Mouse (Mus musculus): Measurements from ENCODE around the gene Rapgef3. TPM values are rescaled to one million over a fixed set of nuclear protein-coding genes. Genes with fewer than 3 reads are reported as not detected.

Gene Rapgef3
- polyA plus RNA-seq, 1 experiment: not detected

DNA sequence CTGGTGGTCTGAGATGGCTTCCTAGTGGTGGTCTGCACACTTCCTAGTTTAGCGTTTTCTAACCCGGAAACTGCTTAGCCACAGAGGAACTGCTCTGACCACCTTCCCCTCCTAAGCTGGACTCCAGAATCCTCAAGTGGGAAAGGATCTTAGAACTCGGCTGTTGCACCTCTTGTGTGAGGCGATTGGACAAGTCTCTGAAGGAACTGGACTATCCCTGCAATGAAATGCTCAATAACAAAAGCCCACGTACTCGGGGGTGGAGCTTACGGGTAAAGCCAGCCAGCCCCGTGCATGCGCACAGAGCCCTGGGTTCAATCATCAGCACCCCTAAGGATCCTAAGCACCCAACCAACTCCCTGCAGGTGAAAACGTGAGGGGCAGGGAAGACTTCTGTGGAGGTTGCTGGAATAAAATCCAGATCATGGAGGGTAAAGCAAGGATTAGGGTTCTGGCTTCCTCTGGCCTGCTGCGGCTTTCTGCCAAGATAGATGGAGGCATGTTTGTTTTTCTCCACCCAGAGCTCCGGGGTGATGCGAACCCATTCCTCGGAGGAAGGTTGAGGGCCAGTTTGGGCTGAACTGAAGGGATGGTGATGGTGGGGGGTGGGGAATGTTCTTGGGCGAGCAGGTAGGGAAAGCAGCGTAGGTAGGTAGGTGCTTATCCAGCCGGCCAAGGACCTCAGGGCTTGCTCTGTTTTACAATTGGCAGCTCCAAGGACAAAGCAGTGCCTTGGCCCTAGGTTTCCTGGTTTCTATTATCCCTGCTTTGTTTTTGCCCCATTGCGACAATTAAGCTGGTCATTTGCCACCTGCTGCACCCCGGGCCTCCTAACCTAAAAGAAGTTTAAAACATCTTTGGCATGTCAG lies 20.3 kb upstream of the Rapgef3 start:
- Histone ChIP-seq H3K4me1 (ENCODE audit: control insufficient read depth, insufficient read depth, low read length) (peaks cover 42% of the 10 kb centered on the region), H3K4me3 (ENCODE audit: insufficient read depth, low read depth, low read length) (no peak overlapping the region), H3K27ac (ENCODE audit: insufficient read depth, low read depth, low read length) (peak overlapping the region; percentile 38)
- TF ChIP-seq CTCF (IDR thresholded peaks at IDR 0.05; ENCODE audit: insufficient read depth, low read depth, low read length) (no peak), POLR2A (IDR thresholded peaks at IDR 0.05; ENCODE audit: insufficient read depth, low read depth, low read length) (0 out of 2 replicates have a peak, but pooled peaks have one; percentile 14)
- 52% methylated on average over 19 of the region's 19 CpGs for WGBS

DNA sequence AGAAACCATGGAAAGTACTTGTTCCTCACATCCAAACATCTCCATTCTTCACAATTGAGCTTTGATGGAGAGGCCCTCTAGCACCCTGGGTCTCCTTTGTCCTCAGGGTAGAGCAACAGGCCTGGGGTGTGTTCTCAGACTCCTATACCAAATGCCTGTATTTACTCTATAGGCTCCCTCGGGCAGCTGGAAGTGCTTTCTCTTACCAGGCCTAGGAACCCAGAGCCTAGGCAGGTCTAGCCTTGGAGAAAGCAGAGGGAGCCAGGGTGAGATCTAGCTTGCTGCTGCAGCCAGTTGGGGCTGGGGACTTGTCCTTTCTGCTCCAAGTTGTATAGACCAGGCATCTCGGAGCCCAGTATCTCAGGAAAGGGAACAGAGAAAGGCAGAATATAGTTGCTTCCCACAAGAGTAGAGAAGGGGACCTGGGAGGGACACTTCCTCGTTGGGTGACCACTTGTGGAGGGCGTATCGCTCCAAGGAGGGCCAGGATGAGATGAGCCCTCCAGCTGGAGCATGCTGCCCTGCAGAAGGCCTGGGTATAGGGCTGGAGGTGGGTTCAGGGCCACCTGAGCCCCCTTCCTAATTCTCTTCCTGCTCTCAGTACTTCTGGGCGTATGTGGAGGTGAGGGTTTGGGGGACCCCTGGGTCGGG lies 19.5 kb upstream of the Rapgef3 start:
- TF ChIP-seq POLR2A (IDR thresholded peaks at IDR 0.05; ENCODE audit: insufficient read depth, low read depth, low read length): no peak
- no peak for TF ChIP-seq CTCF (IDR thresholded peaks at IDR 0.05; ENCODE audit: insufficient read depth, low read depth, low read length)
- WGBS: 79% methylated on average over 7 of the region's 7 CpGs
- H3K4me3 ChIP-seq (ENCODE audit: insufficient read depth, low read depth, low read length): no peak overlapping the region
- peaks cover 49% of the 10 kb centered on the region for H3K4me1 ChIP-seq (ENCODE audit: control insufficient read depth, insufficient read depth, low read length)
- peak overlapping the region; percentile 24; the same call in 1 of the 2 replicates for H3K27ac ChIP-seq (ENCODE audit: insufficient read depth, low read depth, low read length)

DNA sequence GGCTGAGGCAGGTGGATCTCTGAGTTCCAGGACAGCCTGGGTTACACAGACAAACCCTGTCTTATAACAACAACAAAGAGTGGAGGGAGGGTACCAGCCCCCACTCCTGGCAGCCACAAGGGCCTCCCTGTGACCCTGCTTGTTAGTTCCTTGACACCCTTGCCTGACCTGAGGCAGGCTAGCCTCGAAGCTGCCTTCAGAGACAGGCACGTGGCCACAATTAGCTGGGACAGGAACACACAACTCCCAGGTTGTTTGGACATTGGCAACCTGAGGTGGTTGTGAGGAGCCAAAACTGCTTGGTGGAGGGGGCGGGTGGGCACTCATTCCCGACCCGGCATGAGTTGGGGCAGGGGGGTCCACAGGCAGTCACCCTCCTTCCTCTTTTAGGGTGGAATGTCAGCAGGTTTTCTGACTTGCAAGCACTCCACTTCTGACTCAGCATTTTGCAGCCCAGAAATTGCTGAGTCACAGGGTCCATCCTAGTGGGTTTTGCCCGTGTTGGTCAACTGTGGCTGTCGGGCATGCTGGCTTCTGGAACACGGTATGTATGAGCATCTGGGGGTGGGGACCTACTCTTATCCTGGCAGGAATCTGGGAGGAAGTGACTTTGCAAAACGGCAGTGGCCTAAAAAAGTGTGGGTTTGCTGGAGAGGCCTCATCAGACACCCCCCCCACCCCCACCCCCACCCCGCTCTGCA lies 18.8 kb upstream of the Rapgef3 start:
- Histone ChIP-seq H3K27ac (ENCODE audit: insufficient read depth, low read depth, low read length) (no peak overlapping the region), H3K4me1 (ENCODE audit: control insufficient read depth, insufficient read depth, low read length) (peaks cover 52% of the 10 kb centered on the region), H3K4me3 (ENCODE audit: insufficient read depth, low read depth, low read length) (no peak overlapping the region)
- TF ChIP-seq POLR2A (IDR thresholded peaks at IDR 0.05; ENCODE audit: insufficient read depth, low read depth, low read length): no peak
- no peak for TF ChIP-seq CTCF (IDR thresholded peaks at IDR 0.05; ENCODE audit: insufficient read depth, low read depth, low read length)
- WGBS: 53% methylated on average over 10 of the region's 10 CpGs

DNA sequence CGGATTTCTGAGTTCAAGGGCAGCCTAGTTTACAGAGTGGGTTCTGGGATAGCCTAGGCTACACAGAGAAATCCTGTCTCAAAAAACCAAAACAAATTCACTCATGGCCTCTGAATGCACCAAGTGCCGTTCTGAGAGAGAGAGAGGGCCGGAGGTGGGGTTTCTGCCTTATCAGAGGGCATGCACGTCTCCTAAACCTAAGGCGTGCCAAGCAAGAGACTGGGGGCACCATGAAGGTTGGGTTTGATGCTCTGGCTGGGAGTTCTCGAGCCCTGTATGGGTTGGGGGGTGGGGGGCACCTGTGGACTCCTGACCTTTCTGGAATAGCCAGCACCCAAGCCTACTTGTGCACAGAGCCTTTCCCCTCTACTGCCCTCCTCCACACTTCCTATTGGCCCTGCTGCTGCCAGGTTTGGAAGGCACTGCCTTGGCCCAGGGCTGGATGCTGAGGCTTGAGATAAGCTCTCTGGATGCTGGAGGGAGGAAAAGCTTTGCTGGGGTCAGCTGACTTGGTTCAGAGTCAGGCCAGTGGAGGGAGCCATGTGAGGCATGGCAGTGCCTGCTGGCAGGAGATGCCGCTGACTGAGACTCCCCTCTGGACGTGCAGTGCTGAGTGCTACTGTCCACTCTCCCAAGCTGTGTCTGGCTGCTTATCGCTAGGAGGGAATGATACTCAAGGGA lies 18.1 kb upstream of the Rapgef3 start:
- Histone ChIP-seq H3K4me3 (ENCODE audit: insufficient read depth, low read depth, low read length) (no peak overlapping the region), H3K27ac (ENCODE audit: insufficient read depth, low read depth, low read length) (no peak overlapping the region)

DNA sequence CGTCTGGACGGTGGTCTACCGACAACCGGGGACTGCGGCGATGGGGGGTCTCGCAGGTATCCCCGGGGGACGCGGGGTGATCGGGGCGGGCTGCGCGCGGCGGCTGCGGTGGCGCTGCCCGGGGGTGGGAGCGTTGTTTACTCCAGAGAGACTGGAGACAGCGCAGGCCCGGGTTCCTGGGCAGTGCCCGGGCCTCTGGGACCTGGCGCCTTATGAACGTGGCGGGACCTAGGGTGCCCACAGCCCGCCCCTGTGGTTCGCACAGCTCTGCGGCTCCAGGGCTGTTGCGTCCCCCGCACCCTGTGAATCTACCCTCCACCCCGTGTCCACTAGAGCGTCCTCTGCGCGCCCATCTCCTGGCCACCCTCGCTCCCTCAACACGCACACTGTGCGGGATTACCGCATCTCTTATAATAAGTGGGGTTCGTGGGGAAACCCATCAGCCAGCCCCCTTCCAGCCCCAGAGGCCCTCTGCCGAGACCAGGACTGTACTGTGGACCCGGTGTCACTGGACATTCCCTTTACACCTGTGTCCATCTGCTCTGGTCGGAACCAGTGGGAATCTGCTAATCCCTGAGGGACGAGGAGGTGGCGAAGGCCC lies 16.9 kb upstream of the Rapgef3 start:
- TF ChIP-seq CTCF (IDR thresholded peaks at IDR 0.05; ENCODE audit: insufficient read depth, low read depth, low read length) (no peak), POLR2A (IDR thresholded peaks at IDR 0.05; ENCODE audit: insufficient read depth, low read depth, low read length) (no peak)
- H3K27ac ChIP-seq (ENCODE audit: insufficient read depth, low read depth, low read length): peak overlapping the region; percentile 84
- WGBS: 2% methylated on average over 45 of the region's 45 CpGs
- H3K4me1 ChIP-seq (ENCODE audit: control insufficient read depth, insufficient read depth, low read length): peaks cover 58% of the 10 kb centered on the region
- H3K4me3 ChIP-seq (ENCODE audit: insufficient read depth, low read depth, low read length): peak overlapping the region; percentile 96

More for the DNA sequence above, 18.1 kb upstream of the Rapgef3 start:
- TF ChIP-seq POLR2A (IDR thresholded peaks at IDR 0.05; ENCODE audit: insufficient read depth, low read depth, low read length) (no peak), CTCF (IDR thresholded peaks at IDR 0.05; ENCODE audit: insufficient read depth, low read depth, low read length) (no peak)
- 74% methylated on average over 9 of the region's 9 CpGs for WGBS
- H3K4me1 ChIP-seq (ENCODE audit: control insufficient read depth, insufficient read depth, low read length): peaks cover 56% of the 10 kb centered on the region

DNA sequence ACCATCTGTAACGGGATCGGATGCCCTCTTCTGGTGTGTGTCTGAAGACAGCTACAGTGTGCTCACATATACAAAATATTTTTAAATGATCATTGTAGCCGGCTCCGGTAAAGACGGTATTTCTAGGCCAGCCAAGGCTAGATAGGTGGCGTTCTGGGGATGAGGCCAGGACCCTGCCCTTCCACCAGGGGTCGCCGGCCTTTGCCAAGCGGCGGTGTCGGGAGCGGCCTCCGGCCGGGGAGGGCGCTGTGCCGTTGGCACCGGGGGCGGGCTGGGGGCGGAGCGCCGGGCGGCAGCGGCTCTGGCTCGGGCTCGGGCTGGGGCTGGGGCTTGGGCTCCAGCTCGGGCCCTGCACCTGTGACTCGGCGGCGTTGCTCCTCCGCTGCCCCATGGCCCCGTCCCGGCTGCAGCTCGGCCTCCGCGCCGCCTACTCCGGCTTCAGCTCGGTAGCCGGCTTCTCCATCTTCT lies 16.4 kb upstream of the Rapgef3 start:
- peak overlapping the region; percentile 96 for H3K4me3 ChIP-seq (ENCODE audit: insufficient read depth, low read depth, low read length)
- H3K4me1 ChIP-seq (ENCODE audit: control insufficient read depth, insufficient read depth, low read length): peaks cover 55% of the 10 kb centered on the region
- TF ChIP-seq CTCF (IDR thresholded peaks at IDR 0.05; ENCODE audit: insufficient read depth, low read depth, low read length) (peak; percentile 98), POLR2A (IDR thresholded peaks at IDR 0.05; ENCODE audit: insufficient read depth, low read depth, low read length) (peak; percentile 89)
- WGBS: 2% methylated on average over 39 of the region's 39 CpGs
- H3K27ac ChIP-seq (ENCODE audit: insufficient read depth, low read depth, low read length): peak overlapping the region; percentile 84

DNA sequence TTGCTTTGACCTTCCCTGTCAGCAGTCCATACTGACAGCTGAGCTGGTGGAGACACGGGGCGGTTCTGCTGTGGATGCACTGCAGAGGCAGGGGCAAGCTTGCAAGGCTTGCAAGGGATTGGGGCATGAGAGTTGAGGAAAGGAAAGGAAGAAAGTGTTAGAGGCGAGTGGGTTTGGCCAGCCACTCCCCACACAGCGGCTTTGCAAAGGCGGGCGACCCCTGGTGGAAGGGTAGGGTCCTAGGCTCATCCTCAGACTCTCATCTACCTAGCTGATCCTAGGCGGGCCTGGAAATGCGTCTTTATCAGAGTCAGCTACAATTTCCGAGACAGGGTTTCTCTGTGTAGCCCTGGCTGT lies 15.0 kb upstream of the Rapgef3 start:
- whole genome bisulfite sequencing: 20% methylated on average over 9 of the region's 9 CpGs
- H3K27ac ChIP-seq (ENCODE audit: insufficient read depth, low read depth, low read length): no peak overlapping the region
- peaks cover 41% of the 10 kb centered on the region for H3K4me1 ChIP-seq (ENCODE audit: control insufficient read depth, insufficient read depth, low read length)
- TF ChIP-seq POLR2A (IDR thresholded peaks at IDR 0.05; ENCODE audit: insufficient read depth, low read depth, low read length) (no peak), CTCF (IDR thresholded peaks at IDR 0.05; ENCODE audit: insufficient read depth, low read depth, low read length) (no peak)
- H3K4me3 ChIP-seq (ENCODE audit: insufficient read depth, low read depth, low read length): no peak overlapping the region
